Mouse (Mus musculus) embryonic facial prominence, embryonic 15.5 days (tissue): ENCODE data around the gene Ndufa6. TPM values are rescaled to one million over a fixed set of nuclear protein-coding genes. Genes with fewer than 3 reads are reported as not detected.
A peak's percentile ranks its signal among the peaks of the same experiment; 100 is the strongest.
"Not testable (repeated sequence)": the region's sequence is repeated elsewhere in the genome, so short reads cannot be mapped to it uniquely, and the experiment has no call there.

Experiments
- ATAC-seq: fragments of 200-750 bp; cut with Nextera tagmentation; 2 replicates; pipeline ENCODE4 v1.8.0; 2017; ENCODE audit warnings: low read depth, moderate TSS enrichment; ENCODE audit not compliant: insufficient number of reproducible peaks, low FRiP score, low TSS enrichment
- H3K27ac ChIP-seq: fragments of 300-500 bp; sonication (generic); replicated peaks from 2 replicates; pipeline ENCODE4 v1.5.1; 2015; ENCODE audit warnings: mild to moderate bottlenecking, inconsistent platforms
- H3K27me3 ChIP-seq: fragments of 300-500 bp; sonication (generic); 2 replicates; pipeline ENCODE4 v1.6.1; 2015; ENCODE audit warnings: inconsistent platforms
- H3K36me3 ChIP-seq: fragments of 300-500 bp; sonication (generic); 2 replicates; pipeline ENCODE4 v1.6.1; 2015; ENCODE audit warnings: mild to moderate bottlenecking, inconsistent platforms
- H3K4me1 ChIP-seq: fragments of 300-500 bp; sonication (generic); 2 replicates; pipeline ENCODE4 v1.6.1; 2015; ENCODE audit warnings: inconsistent platforms
- H3K4me2 ChIP-seq: fragments of 300-500 bp; sonication (generic); replicated peaks from 2 replicates; pipeline ENCODE4 v1.6.1; 2015; ENCODE audit warnings: mild to moderate bottlenecking, inconsistent platforms
- H3K4me3 ChIP-seq: fragments of 300-500 bp; sonication (generic); replicated peaks from 2 replicates; pipeline ENCODE4 v1.5.1; 2015; ENCODE audit warnings: mild to moderate bottlenecking, inconsistent platforms
- H3K9ac ChIP-seq: fragments of 300-500 bp; sonication (generic); 2 replicates; pipeline ENCODE4 v1.6.1; 2015; ENCODE audit warnings: inconsistent platforms
- H3K9me3 ChIP-seq: fragments of 300-500 bp; sonication (generic); replicated peaks from 2 replicates; pipeline ENCODE4 v1.6.1; 2016; ENCODE audit warnings: inconsistent platforms
- WGBS: fragments of 180-500 bp; shearing (Covaris S2); methylation state at CpG from one replicate; pipeline ENCODE4 v1.1.7; 2015; 5-methylcytosine and 5-hydroxymethylcytosine counted together
- polyA plus RNA-seq: library from polyadenylated mRNA; unstranded; fragments of >200 nt; fragmentation: Nextera tagmentation; extraction: Ambion mirVana; gene quantifications from 2 replicates; pipeline ENCODE4 v1.2.1, GENCODE M21; 2015

Ndufa6 gene
- polyA plus RNA-seq = 314 and 320 TPM in 2 replicates

- peak; percentile 99 for ATAC-seq
- Histone ChIP-seq H3K9ac (peak within 1 kb of the TSS; percentile 82), H3K4me2 (peak within 1 kb of the TSS; percentile 86), H3K4me3 (peak within 1 kb of the TSS; percentile 74), H3K9me3 (no peaks in the 10 kb centered on the region), H3K36me3 (peaks cover 18% of the 10 kb centered on the region), H3K27ac (peak within 1 kb of the TSS; percentile 95), H3K27me3 (no peaks in the 10 kb centered on the region), H3K4me1 (peaks cover 31% of the 10 kb centered on the region)
- WGBS = 1% methylated on average over 57 of the region's 57 CpGs
Measured at GRCm38 (mm10) chr15:82354126-82354945, at the start of gene Ndufa6. Gene Ndufa6, minus strand, starts transcription at chr15:82354322.

- WGBS = 88% methylated on average over 9 of the region's 9 CpGs
- ATAC-seq = no peak
- Histone ChIP-seq H3K27me3 (no peaks in the 10 kb centered on the region), H3K27ac (no peak overlapping the region), H3K4me3 (no peak overlapping the region), H3K4me2 (no peak overlapping the region), H3K4me1 (no peaks in the 10 kb centered on the region), H3K36me3 (no peaks in the 10 kb centered on the region), H3K9ac (no peak overlapping the region), H3K9me3 (no peaks in the 10 kb centered on the region)
Measured at GRCm38 (mm10) chr15:82403606-82404005, 49.5 kb upstream of the Ndufa6 start.

- no peak overlapping the region for H3K27ac ChIP-seq
- H3K27me3 ChIP-seq = no peaks in the 10 kb centered on the region
- no peak overlapping the region for H3K4me3 ChIP-seq
- no peak overlapping the region for H3K4me2 ChIP-seq
- H3K9me3 ChIP-seq = no peaks in the 10 kb centered on the region
- H3K4me1 ChIP-seq = no peaks in the 10 kb centered on the region
- no peaks in the 10 kb centered on the region for H3K36me3 ChIP-seq
- no peak for ATAC-seq
- 85% methylated on average over 6 of the region's 6 CpGs for WGBS
- H3K9ac ChIP-seq = no peak overlapping the region
Measured at GRCm38 (mm10) chr15:82402741-82403140, 48.6 kb upstream of the Ndufa6 start.

- Histone ChIP-seq H3K9ac (no peak overlapping the region), H3K36me3 (no peaks in the 10 kb centered on the region), H3K27me3 (no peaks in the 10 kb centered on the region), H3K4me2 (no peak overlapping the region), H3K9me3 (no peaks in the 10 kb centered on the region), H3K4me1 (no peaks in the 10 kb centered on the region), H3K4me3 (no peak overlapping the region), H3K27ac (no peak overlapping the region)
- no peak for ATAC-seq
Measured at GRCm38 (mm10) chr15:82402106-82402505, 48.0 kb upstream of the Ndufa6 start.

GRCm38 (mm10) chr15:82401516-82401915 is 47.4 kb upstream of the Ndufa6 start:
- no peak for ATAC-seq
- no peak overlapping the region for H3K27ac ChIP-seq

GRCm38 (mm10) chr15:82395955-82396354 is 41.8 kb upstream of the Ndufa6 start:
- not testable (repeated sequence) for H3K36me3 ChIP-seq, H3K27me3 ChIP-seq, H3K4me2 ChIP-seq, ATAC-seq, H3K27ac ChIP-seq, H3K9ac ChIP-seq, H3K9me3 ChIP-seq, H3K4me1 ChIP-seq, H3K4me3 ChIP-seq
- 77% methylated on average over 3 of the region's 3 CpGs for WGBS

More at GRCm38 (mm10) chr15:82401516-82401915, 47.4 kb upstream of the Ndufa6 start:
- Histone ChIP-seq H3K36me3 (no peaks in the 10 kb centered on the region), H3K9ac (no peak overlapping the region), H3K9me3 (no peaks in the 10 kb centered on the region), H3K4me2 (no peak overlapping the region), H3K4me1 (no peaks in the 10 kb centered on the region), H3K4me3 (no peak overlapping the region), H3K27me3 (no peaks in the 10 kb centered on the region)
- WGBS = 37% methylated on average over 2 of the region's 2 CpGs

GRCm38 (mm10) chr15:82393922-82394321 is 39.8 kb upstream of the Ndufa6 start, which contains the start of gene Cyp2d11:
Gene Cyp2d11, minus strand, starts transcription at chr15:82394022.
- H3K36me3 ChIP-seq, H3K4me2 ChIP-seq, ATAC-seq, H3K27ac ChIP-seq, H3K9ac ChIP-seq, H3K9me3 ChIP-seq, H3K4me1 ChIP-seq, H3K4me3 ChIP-seq, H3K27me3 ChIP-seq: not testable (repeated sequence)
- 82% methylated on average over 2 of the region's 2 CpGs for WGBS

GRCm38 (mm10) chr15:82389916-82390315 is 35.8 kb upstream of the Ndufa6 start:
- not testable (repeated sequence) for H3K4me3 ChIP-seq, H3K9ac ChIP-seq, H3K27me3 ChIP-seq, ATAC-seq, H3K9me3 ChIP-seq, H3K4me1 ChIP-seq, H3K4me2 ChIP-seq, H3K36me3 ChIP-seq, H3K27ac ChIP-seq
- 87% methylated on average over 10 of the region's 10 CpGs for WGBS

GRCm38 (mm10) chr15:82385729-82386128 is 31.6 kb upstream of the Ndufa6 start:
- Histone ChIP-seq H3K27ac (no peak overlapping the region), H3K4me2 (no peak overlapping the region), H3K4me3 (no peak overlapping the region), H3K36me3 (no peaks in the 10 kb centered on the region), H3K9ac (no peak overlapping the region), H3K27me3 (no peaks in the 10 kb centered on the region), H3K9me3 (no peaks in the 10 kb centered on the region), H3K4me1 (0 out of 2 replicates have a peak, but pooled peaks cover 5% of the 10 kb centered on the region)
- 93% methylated on average over 2 of the region's 2 CpGs for WGBS
- no peak for ATAC-seq

- no peaks in the 10 kb centered on the region for H3K36me3 ChIP-seq
- WGBS = 85% methylated on average over 2 of the region's 2 CpGs
- no peak overlapping the region for H3K27ac ChIP-seq
- H3K4me3 ChIP-seq = no peak overlapping the region
- H3K27me3 ChIP-seq = no peaks in the 10 kb centered on the region
- no peak overlapping the region for H3K4me2 ChIP-seq
- no peaks in the 10 kb centered on the region for H3K9me3 ChIP-seq
- H3K4me1 ChIP-seq = peaks cover 21% of the 10 kb centered on the region
- H3K9ac ChIP-seq = no peak overlapping the region
- ATAC-seq = no peak
Measured at GRCm38 (mm10) chr15:82382441-82382840, 28.3 kb upstream of the Ndufa6 start.

GRCm38 (mm10) chr15:82380714-82381062 is 26.6 kb upstream of the Ndufa6 start:
- no peaks in the 10 kb centered on the region for H3K36me3 ChIP-seq
- no peak overlapping the region for H3K9ac ChIP-seq
- WGBS = 33% methylated on average over 7 of the region's 7 CpGs
- ATAC-seq = no peak
- H3K4me2 ChIP-seq = peak overlapping the region; percentile 80
- no peaks in the 10 kb centered on the region for H3K27me3 ChIP-seq
- H3K9me3 ChIP-seq = no peaks in the 10 kb centered on the region
- H3K4me3 ChIP-seq = peak overlapping the region; percentile 57
- no peak overlapping the region for H3K27ac ChIP-seq
- peaks cover 32% of the 10 kb centered on the region for H3K4me1 ChIP-seq
